Mouse (Mus musculus): ENCODE data around the gene Ybx3.

Gene Ybx3

DNA sequence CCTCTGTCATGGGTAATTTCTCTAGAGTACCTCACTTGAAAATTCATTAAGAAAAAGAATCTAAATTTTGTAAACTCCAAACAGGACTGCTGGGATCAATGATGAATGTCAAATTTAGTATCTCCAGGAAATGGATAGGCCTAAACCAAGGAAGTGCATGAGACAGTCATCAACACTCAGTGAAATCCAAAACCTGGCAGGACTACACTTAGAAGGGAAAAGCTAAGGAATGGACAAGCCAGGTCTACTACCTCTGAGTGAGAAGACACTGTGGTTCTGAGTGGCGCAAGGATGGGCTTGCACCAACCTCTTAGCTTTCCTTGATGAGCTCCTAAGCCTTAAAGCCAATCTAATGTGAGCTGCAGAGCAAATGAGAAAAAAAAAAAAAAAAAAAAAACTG is 2.8 kb downstream of the Ybx3 start:
- no peak for DNase-seq (ENCODE audit: low read depth, low spot score)

DNA sequence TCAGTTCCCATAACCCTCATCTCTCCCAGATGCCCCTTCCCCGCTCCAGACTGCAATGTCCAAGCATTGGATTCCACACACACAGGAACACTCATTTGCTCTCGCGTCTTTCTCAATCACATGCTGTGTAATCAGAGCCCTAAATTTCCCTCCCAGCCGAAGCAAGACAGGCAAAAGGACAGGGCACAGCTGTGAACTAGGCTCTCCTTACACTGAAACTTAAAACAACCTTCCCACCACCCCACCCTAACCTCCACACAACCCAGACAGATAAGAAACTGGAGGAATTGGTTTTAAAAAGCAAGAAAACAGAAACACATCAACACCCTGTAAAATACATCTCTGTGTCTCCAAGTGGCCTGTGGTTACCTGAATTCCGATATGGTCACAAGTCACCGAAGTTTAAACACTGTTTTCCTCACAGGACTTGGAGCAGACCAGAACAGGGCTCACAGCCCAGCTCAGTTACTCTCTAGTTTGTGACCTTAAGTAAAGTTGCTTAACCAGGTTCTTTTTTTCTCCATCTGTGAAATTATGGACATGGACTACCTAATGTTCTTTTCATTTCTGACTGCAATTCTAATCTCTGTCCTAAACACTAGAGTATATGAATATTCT is 4.5 kb downstream of the Ybx3 start:
- no peak for DNase-seq (ENCODE audit: low read depth, low spot score)

DNA sequence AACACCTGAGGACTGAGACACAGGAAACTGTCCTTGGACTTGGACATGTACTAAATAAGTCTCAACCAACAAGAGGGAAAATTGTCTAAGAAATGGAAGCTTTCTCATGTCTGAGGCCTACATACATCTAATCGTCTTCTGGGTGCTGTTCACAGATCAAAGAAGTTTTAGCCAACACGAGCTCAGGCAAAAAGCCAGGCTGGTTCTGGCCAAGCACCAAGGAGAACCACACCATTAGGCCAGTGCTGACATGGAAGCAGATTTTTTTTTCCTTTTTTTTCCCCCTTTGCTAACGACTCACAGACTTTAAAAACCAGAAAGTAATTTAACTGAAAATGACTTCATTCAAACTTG is 5.3 kb downstream of the Ybx3 start:
- no peak for DNase-seq (ENCODE audit: low read depth, low spot score)

- DNase-seq (ENCODE audit: low read depth, low spot score): no peak
Observed at GRCm38 (mm10) chr6:131382232-131382983, 5.9 kb downstream of the Ybx3 start.

- DNase-seq (ENCODE audit: low read depth, low spot score): no peak
Observed at GRCm38 (mm10) chr6:131378858-131379428, 9.3 kb downstream of the Ybx3 start.

GRCm38 (mm10) chr6:131377378-131377777 is 10.9 kb downstream of the Ybx3 start:
- DNase-seq (ENCODE audit: low read depth, low spot score): no peak

DNA sequence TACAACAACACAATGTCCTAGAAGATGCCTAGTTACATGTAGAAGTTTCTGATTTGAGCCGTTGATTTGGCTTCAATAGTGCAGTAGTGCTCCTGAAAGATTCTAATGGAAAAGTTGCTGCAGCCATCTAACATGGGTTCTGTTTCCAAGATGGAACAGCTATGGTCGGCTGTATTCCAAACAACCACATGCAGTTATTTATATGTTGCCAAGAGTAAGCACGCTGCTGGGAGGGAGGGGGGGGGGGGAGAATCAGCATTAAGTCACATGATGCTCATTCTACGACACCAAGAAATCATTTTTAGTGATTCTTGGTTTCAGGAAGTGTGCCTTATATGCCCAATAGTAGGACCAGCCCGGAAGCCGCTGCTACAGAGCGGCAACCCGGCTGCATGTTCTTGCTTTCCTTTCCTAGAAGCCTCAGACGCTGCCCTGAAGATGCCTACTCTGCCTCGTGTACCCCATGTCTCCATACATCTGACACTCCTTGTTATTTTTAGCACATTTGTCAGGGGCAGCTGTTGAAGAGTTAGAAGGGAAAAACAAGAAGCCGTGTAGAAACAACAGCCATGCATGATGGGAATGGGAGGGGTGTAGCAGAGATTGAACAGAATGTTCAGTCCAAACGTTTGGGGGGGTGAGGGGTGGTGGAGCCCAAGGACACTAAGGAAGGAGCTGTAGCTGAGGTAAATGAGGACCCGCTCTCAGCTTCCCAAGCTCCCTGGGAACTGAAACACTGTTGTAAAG is 13.5 kb downstream of the Ybx3 start:
- DNase-seq (ENCODE audit: low read depth, low spot score): no peak

GRCm38 (mm10) chr6:131373160-131373559 is 15.1 kb downstream of the Ybx3 start:
- DNase-seq (ENCODE audit: low read depth, low spot score): no peak

DNA sequence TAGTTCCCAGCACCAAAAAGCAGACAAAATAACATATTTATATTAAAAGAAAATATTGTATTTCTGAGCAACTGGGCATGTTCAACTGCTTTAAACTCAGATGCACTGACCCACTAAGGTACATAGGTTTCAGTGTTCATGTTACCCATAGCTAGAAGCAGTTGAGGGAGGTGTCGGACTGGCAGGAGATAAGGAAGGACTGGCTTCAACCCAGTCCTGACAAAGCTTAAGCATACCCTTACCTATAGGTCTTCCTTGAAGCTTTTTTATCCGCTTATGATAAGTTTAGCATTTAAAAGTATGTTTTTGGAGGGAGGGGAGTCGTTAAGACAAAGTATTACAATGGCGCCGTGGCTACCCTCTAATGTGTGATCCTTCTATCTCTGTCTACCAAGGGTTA is 17.5 kb downstream of the Ybx3 start:
- DNase-seq (ENCODE audit: low read depth, low spot score): no peak

GRCm38 (mm10) chr6:131369866-131370616 is 18.2 kb downstream of the Ybx3 start:
- no peak for DNase-seq (ENCODE audit: low read depth, low spot score)

- DNase-seq (ENCODE audit: low read depth, low spot score): peak; percentile 34
Observed at GRCm38 (mm10) chr6:131367101-131367500, 21.2 kb downstream of the Ybx3 start.

GRCm38 (mm10) chr6:131364353-131364752 is 23.9 kb downstream of the Ybx3 start:
- DNase-seq (ENCODE audit: low read depth, low spot score): no peak

DNA sequence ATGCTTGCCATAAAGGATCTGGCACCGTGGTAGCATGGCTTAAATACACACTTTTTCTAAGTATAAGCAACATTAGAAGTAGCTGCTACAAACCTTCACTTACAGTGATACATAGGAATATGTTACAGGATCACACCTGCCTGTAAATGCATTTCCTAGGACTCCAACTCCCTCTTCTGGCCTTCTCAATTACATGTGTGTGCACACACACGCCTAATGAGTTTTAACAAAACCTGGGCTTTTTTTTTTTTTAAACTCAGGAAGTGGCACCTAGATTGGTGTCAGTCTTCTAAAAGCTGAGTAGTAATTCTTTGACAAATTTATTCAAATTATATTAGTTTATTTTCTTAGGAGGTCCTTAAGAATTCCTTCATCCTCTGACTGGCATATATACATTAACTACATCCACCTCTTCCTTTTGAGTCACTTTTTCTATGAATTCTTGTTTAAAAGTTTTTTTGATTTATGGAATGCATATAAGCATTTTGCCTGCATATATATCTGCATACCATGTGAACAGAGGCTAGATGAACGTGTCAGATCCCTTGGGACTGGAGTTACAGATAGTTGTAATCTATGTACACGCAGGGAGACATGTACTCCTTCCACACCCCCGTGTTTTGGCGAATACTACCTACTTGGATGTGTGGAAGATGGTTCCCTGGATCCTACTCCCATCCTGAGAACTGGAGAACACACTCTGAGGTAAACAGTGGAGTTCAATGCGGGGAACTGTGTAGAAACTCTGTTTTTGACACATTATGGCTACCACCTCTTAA is 25.1 kb downstream of the Ybx3 start:
- no peak for DNase-seq (ENCODE audit: low read depth, low spot score)

DNA sequence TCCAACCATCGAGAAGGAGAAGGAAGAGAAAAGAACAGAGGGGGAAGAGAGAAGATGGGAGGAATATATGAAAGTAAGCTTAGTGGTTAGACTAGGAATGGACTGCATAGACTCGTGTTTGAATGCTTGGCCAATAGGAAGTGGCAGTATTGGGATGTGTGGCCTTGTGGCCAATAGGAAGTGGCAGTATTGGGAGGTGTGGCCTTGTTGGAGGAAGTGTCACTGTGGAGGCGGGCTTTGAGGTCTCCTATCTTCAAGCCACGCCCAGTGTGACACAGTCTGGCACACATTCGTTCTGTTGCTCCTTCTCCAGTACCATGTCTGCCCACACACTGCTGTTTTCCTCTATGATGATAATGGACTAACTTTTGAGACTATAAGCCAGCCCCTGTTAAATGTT is 27.6 kb downstream of the Ybx3 start:
- peak; percentile 46 for DNase-seq (ENCODE audit: low read depth, low spot score)

GRCm38 (mm10) chr6:131359543-131359942 is 28.7 kb downstream of the Ybx3 start:
- DNase-seq (ENCODE audit: low read depth, low spot score): no peak

- DNase-seq (ENCODE audit: low read depth, low spot score): no peak
Observed at GRCm38 (mm10) chr6:131354913-131355312, 33.4 kb downstream of the Ybx3 start.

GRCm38 (mm10) chr6:131353352-131353919 is 34.8 kb downstream of the Ybx3 start, which contains the start of gene Styk1:
TSS of gene Styk1 (minus strand) at chr6:131353597.
- DNase-seq (ENCODE audit: low read depth, low spot score): peak; percentile 65

GRCm38 (mm10) chr6:131347026-131347425 is 41.2 kb downstream of the Ybx3 start:
- DNase-seq (ENCODE audit: low read depth, low spot score): no peak

GRCm38 (mm10) chr6:131344346-131344745 is 43.9 kb downstream of the Ybx3 start:
- no peak for DNase-seq (ENCODE audit: low read depth, low spot score)

GRCm38 (mm10) chr6:131340082-131340481 is 48.2 kb downstream of the Ybx3 start:
- DNase-seq (ENCODE audit: low read depth, low spot score): no peak

Data from A20 (cell line).